Mouse (Mus musculus): ENCODE measurements around the gene Fkbp14. TPM values are rescaled to one million over a fixed set of nuclear protein-coding genes. Genes with fewer than 3 reads are reported as not detected.

Gene Fkbp14
- polyA plus RNA-seq (2015; fragmentation: Nextera tagmentation; extraction: Ambion mirVana), result 33.9 and 34.2 TPM in 2 replicates

- Histone ChIP-seq H3K4me1 (ENCODE audit: control insufficient read depth, insufficient read depth, low read length) (peaks cover 10% of the 10 kb centered on the region; the same call in 1 of the 2 replicates), H3K9me3 (replicated peaks; ENCODE audit: control insufficient read depth, low read length) (no peaks in the 10 kb centered on the region), H3K4me2 (ENCODE audit: low read depth, low read length) (peak within 1 kb of the TSS; percentile 79), H3K4me3 (replicated peaks; ENCODE audit: low read length) (peak within 1 kb of the TSS; percentile 91; the same call in 1 of the 2 replicates), H3K27me3 (ENCODE audit: control insufficient read depth, insufficient read depth, low read length) (no peaks in the 10 kb centered on the region), H3K36me3 (ENCODE audit: control insufficient read depth, insufficient read depth, low read length) (no peaks in the 10 kb centered on the region), H3K27ac (ENCODE audit: low read length) (no peak within 1 kb of the TSS), H3K9ac (ENCODE audit: low read length) (no peak within 1 kb of the TSS)
- 75% methylated on average over 4 of the region's 4 CpGs for WGBS
- no peak for ATAC-seq (ENCODE audit: insufficient read depth, low FRiP score)
These were observed at the start of gene Fkbp14 for GRCm38 (mm10) chr6:54597208-54597607. TSS of gene Fkbp14 (minus strand) at chr6:54597308.

- H3K27me3 ChIP-seq (ENCODE audit: control insufficient read depth, insufficient read depth, low read length), result no peaks in the 10 kb centered on the region
- no peak overlapping the region for H3K4me2 ChIP-seq (ENCODE audit: low read depth, low read length)
- no peak overlapping the region for H3K4me3 ChIP-seq (replicated peaks; ENCODE audit: low read length)
- no peak overlapping the region for H3K27ac ChIP-seq (ENCODE audit: low read length)
- H3K4me1 ChIP-seq (ENCODE audit: control insufficient read depth, insufficient read depth, low read length), result no peaks in the 10 kb centered on the region
- no peak overlapping the region for H3K9ac ChIP-seq (ENCODE audit: low read length)
- H3K36me3 ChIP-seq (ENCODE audit: control insufficient read depth, insufficient read depth, low read length), result no peaks in the 10 kb centered on the region
- WGBS, result 65% methylated on average over 4 of the region's 4 CpGs
- ATAC-seq (ENCODE audit: insufficient read depth, low FRiP score), result no peak
- no peaks in the 10 kb centered on the region for H3K9me3 ChIP-seq (replicated peaks; ENCODE audit: control insufficient read depth, low read length)
These were observed 46.1 kb upstream of the Fkbp14 start for GRCm38 (mm10) chr6:54643181-54643580.

- Histone ChIP-seq H3K9me3 (replicated peaks; ENCODE audit: control insufficient read depth, low read length) (no peaks in the 10 kb centered on the region), H3K4me3 (replicated peaks; ENCODE audit: low read length) (no peak overlapping the region), H3K36me3 (ENCODE audit: control insufficient read depth, insufficient read depth, low read length) (no peaks in the 10 kb centered on the region), H3K9ac (ENCODE audit: low read length) (no peak overlapping the region), H3K4me1 (ENCODE audit: control insufficient read depth, insufficient read depth, low read length) (no peaks in the 10 kb centered on the region), H3K27ac (ENCODE audit: low read length) (no peak overlapping the region), H3K27me3 (ENCODE audit: control insufficient read depth, insufficient read depth, low read length) (no peaks in the 10 kb centered on the region), H3K4me2 (ENCODE audit: low read depth, low read length) (no peak overlapping the region)
- no peak for ATAC-seq (ENCODE audit: insufficient read depth, low FRiP score)
- 85% methylated on average over 2 of the region's 2 CpGs for WGBS
These were observed 44.8 kb upstream of the Fkbp14 start for GRCm38 (mm10) chr6:54641953-54642352.

GRCm38 (mm10) chr6:54639877-54640276 lies 42.8 kb upstream of the Fkbp14 start:
- no peaks in the 10 kb centered on the region for H3K4me1 ChIP-seq (ENCODE audit: control insufficient read depth, insufficient read depth, low read length)
- no peak overlapping the region for H3K4me3 ChIP-seq (replicated peaks; ENCODE audit: low read length)
- 93% methylated on average over 3 of the region's 3 CpGs for WGBS
- H3K36me3 ChIP-seq (ENCODE audit: control insufficient read depth, insufficient read depth, low read length), result no peaks in the 10 kb centered on the region
- no peak overlapping the region for H3K9ac ChIP-seq (ENCODE audit: low read length)
- ATAC-seq (ENCODE audit: insufficient read depth, low FRiP score), result no peak
- no peaks in the 10 kb centered on the region for H3K9me3 ChIP-seq (replicated peaks; ENCODE audit: control insufficient read depth, low read length)
- no peaks in the 10 kb centered on the region for H3K27me3 ChIP-seq (ENCODE audit: control insufficient read depth, insufficient read depth, low read length)
- no peak overlapping the region for H3K27ac ChIP-seq (ENCODE audit: low read length)
- H3K4me2 ChIP-seq (ENCODE audit: low read depth, low read length), result no peak overlapping the region

- no peaks in the 10 kb centered on the region for H3K27me3 ChIP-seq (ENCODE audit: control insufficient read depth, insufficient read depth, low read length)
- no peak for ATAC-seq (ENCODE audit: insufficient read depth, low FRiP score)
- no peak overlapping the region for H3K27ac ChIP-seq (ENCODE audit: low read length)
- H3K4me3 ChIP-seq (replicated peaks; ENCODE audit: low read length), result no peak overlapping the region
- H3K9me3 ChIP-seq (replicated peaks; ENCODE audit: control insufficient read depth, low read length), result no peaks in the 10 kb centered on the region
- H3K36me3 ChIP-seq (ENCODE audit: control insufficient read depth, insufficient read depth, low read length), result 0 out of 2 replicates have a peak, but pooled peaks cover 3% of the 10 kb centered on the region
- no peak overlapping the region for H3K9ac ChIP-seq (ENCODE audit: low read length)
- WGBS, result 40% methylated on average over 3 of the region's 3 CpGs
- H3K4me1 ChIP-seq (ENCODE audit: control insufficient read depth, insufficient read depth, low read length), result no peaks in the 10 kb centered on the region
- H3K4me2 ChIP-seq (ENCODE audit: low read depth, low read length), result no peak overlapping the region
These were observed 34.4 kb upstream of the Fkbp14 start for GRCm38 (mm10) chr6:54631462-54631861.

GRCm38 (mm10) chr6:54629734-54630133 lies 32.6 kb upstream of the Fkbp14 start:
- ATAC-seq (ENCODE audit: insufficient read depth, low FRiP score), result no peak; the same call in 1 of the 2 replicates
- 25% methylated on average over 7 of the region's 7 CpGs for WGBS
- no peak overlapping the region for H3K4me2 ChIP-seq (ENCODE audit: low read depth, low read length)
- H3K9ac ChIP-seq (ENCODE audit: low read length), result no peak overlapping the region
- 0 out of 2 replicates have a peak, but pooled peaks cover 3% of the 10 kb centered on the region for H3K36me3 ChIP-seq (ENCODE audit: control insufficient read depth, insufficient read depth, low read length)
- no peaks in the 10 kb centered on the region for H3K9me3 ChIP-seq (replicated peaks; ENCODE audit: control insufficient read depth, low read length)
- H3K4me3 ChIP-seq (replicated peaks; ENCODE audit: low read length), result no peak overlapping the region
- H3K4me1 ChIP-seq (ENCODE audit: control insufficient read depth, insufficient read depth, low read length), result no peaks in the 10 kb centered on the region
- H3K27ac ChIP-seq (ENCODE audit: low read length), result no peak overlapping the region
- no peaks in the 10 kb centered on the region for H3K27me3 ChIP-seq (ENCODE audit: control insufficient read depth, insufficient read depth, low read length)

- no peak for ATAC-seq (ENCODE audit: insufficient read depth, low FRiP score)
- no peaks in the 10 kb centered on the region for H3K4me1 ChIP-seq (ENCODE audit: control insufficient read depth, insufficient read depth, low read length)
- H3K9ac ChIP-seq (ENCODE audit: low read length), result no peak overlapping the region
- no peak overlapping the region for H3K4me3 ChIP-seq (replicated peaks; ENCODE audit: low read length)
- H3K27me3 ChIP-seq (ENCODE audit: control insufficient read depth, insufficient read depth, low read length), result no peaks in the 10 kb centered on the region
- no peaks in the 10 kb centered on the region for H3K9me3 ChIP-seq (replicated peaks; ENCODE audit: control insufficient read depth, low read length)
- WGBS, result 88% methylated on average over 3 of the region's 3 CpGs
- no peak overlapping the region for H3K27ac ChIP-seq (ENCODE audit: low read length)
- no peak overlapping the region for H3K4me2 ChIP-seq (ENCODE audit: low read depth, low read length)
- H3K36me3 ChIP-seq (ENCODE audit: control insufficient read depth, insufficient read depth, low read length), result 0 out of 2 replicates have a peak, but pooled peaks cover 3% of the 10 kb centered on the region
These were observed 31.3 kb upstream of the Fkbp14 start for GRCm38 (mm10) chr6:54628381-54628780.

- no peak overlapping the region for H3K27ac ChIP-seq (ENCODE audit: low read length)
- no peaks in the 10 kb centered on the region for H3K36me3 ChIP-seq (ENCODE audit: control insufficient read depth, insufficient read depth, low read length)
- no peaks in the 10 kb centered on the region for H3K9me3 ChIP-seq (replicated peaks; ENCODE audit: control insufficient read depth, low read length)
- 64% methylated on average over 4 of the region's 4 CpGs for WGBS
- no peaks in the 10 kb centered on the region for H3K27me3 ChIP-seq (ENCODE audit: control insufficient read depth, insufficient read depth, low read length)
- H3K4me2 ChIP-seq (ENCODE audit: low read depth, low read length), result no peak overlapping the region
- H3K4me3 ChIP-seq (replicated peaks; ENCODE audit: low read length), result no peak overlapping the region
- H3K9ac ChIP-seq (ENCODE audit: low read length), result no peak overlapping the region
- H3K4me1 ChIP-seq (ENCODE audit: control insufficient read depth, insufficient read depth, low read length), result no peaks in the 10 kb centered on the region
- ATAC-seq (ENCODE audit: insufficient read depth, low FRiP score), result no peak
These were observed 23.2 kb upstream of the Fkbp14 start for GRCm38 (mm10) chr6:54620357-54620756.

- no peak overlapping the region for H3K4me3 ChIP-seq (replicated peaks; ENCODE audit: low read length)
- no peak overlapping the region for H3K27ac ChIP-seq (ENCODE audit: low read length)
- no peak for ATAC-seq (ENCODE audit: insufficient read depth, low FRiP score)
- no peaks in the 10 kb centered on the region for H3K9me3 ChIP-seq (replicated peaks; ENCODE audit: control insufficient read depth, low read length)
- no peak overlapping the region for H3K9ac ChIP-seq (ENCODE audit: low read length)
- no peaks in the 10 kb centered on the region for H3K27me3 ChIP-seq (ENCODE audit: control insufficient read depth, insufficient read depth, low read length)
- no peaks in the 10 kb centered on the region for H3K36me3 ChIP-seq (ENCODE audit: control insufficient read depth, insufficient read depth, low read length)
- 80% methylated on average over 7 of the region's 7 CpGs for WGBS
- no peaks in the 10 kb centered on the region for H3K4me1 ChIP-seq (ENCODE audit: control insufficient read depth, insufficient read depth, low read length)
- no peak overlapping the region for H3K4me2 ChIP-seq (ENCODE audit: low read depth, low read length)
These were observed 22.4 kb upstream of the Fkbp14 start for GRCm38 (mm10) chr6:54619530-54619929.
